Mouse (Mus musculus): ENCODE data around the gene Shisa9.

DNA sequence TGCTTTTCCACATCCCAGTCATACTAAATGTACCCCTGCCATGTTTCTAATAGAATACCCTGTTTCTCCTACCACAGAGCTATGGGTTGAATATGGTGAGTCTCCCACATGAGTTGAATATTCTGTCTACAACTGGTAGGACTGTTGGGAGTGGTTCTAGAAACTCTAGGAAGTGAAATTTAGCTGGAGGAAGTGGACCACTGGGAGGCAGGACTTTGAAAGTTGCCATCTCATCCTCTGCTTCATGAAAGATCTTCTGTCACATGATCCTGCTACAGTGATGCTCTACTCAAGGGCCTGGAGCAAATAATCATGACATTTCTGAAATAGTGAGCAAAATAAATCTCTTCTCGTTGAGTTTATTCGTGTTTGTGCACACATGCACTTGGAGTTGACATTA, 7.2 kb upstream of the Shisa9 start:
- TF ChIP-seq EP300 (IDR thresholded peaks at IDR 0.05; ENCODE audit: low read length) (no peak), CTCF (conservative IDR thresholded peaks at IDR 0.05 in 1 of 2, IDR thresholded peaks at IDR 0.05 in 1 of 2; ENCODE audit: low read depth in 2 of 2, low read length in 2 of 2) (no peak), POLR2A (IDR thresholded peaks at IDR 0.05; ENCODE audit: low read depth, low read length) (no peak)
